Mouse (Mus musculus) spleen, adult 2 months (tissue): ENCODE data around the gene Bean1. TPM values are rescaled to one million over a fixed set of nuclear protein-coding genes. Genes with fewer than 3 reads are reported as not detected.
A peak's percentile ranks its signal among the peaks of the same experiment; 100 is the strongest.
"Not testable (repeated sequence)": the region's sequence is repeated elsewhere in the genome, so short reads cannot be mapped to it uniquely, and the experiment has no call there.

Experiments used
- DNase-seq, 2 experiments: peaks; one replicate each; pipeline versions ENCODE4 v3.0.0 to v3.0.0-alpha.2; 2012 to 2021; ENCODE audit warnings: low spot score in 2 of 2, low read depth in 1 of 2
- H3K27ac ChIP-seq: fragments of 200-500 bp; 2 replicates; pipeline ENCODE4 v1.5.1; 2012; ENCODE audit warnings: low read length, inconsistent platforms; ENCODE audit not compliant: insufficient read depth
- H3K27me3 ChIP-seq: fragments of 200-500 bp; 2 replicates; pipeline ENCODE4 v1.6.1; 2012; ENCODE audit warnings: mild to moderate bottlenecking, moderate library complexity, low read length, inconsistent platforms; ENCODE audit not compliant: control insufficient read depth, insufficient read depth
- H3K36me3 ChIP-seq: fragments of 200-500 bp; 2 replicates; pipeline ENCODE4 v1.6.1; 2012; ENCODE audit warnings: mild to moderate bottlenecking, low read length, inconsistent platforms; ENCODE audit not compliant: control insufficient read depth, insufficient read depth
- H3K4me1 ChIP-seq: fragments of 200-500 bp; 2 replicates; pipeline ENCODE4 v1.6.1; 2011; ENCODE audit warnings: inconsistent platforms; ENCODE audit not compliant: control insufficient read depth, insufficient read depth, insufficient read length
- H3K4me3 ChIP-seq: fragments of 200-500 bp; 2 replicates; pipeline ENCODE4 v1.5.1; 2011; ENCODE audit warnings: mild to moderate bottlenecking, inconsistent platforms; ENCODE audit not compliant: insufficient read depth, insufficient read length; ENCODE audit errors: extremely low read depth
- CTCF ChIP-seq: fragments of 200-500 bp; IDR thresholded peaks from 2 replicates; pipeline ENCODE4 v1.5.1; 2011; ENCODE audit warnings: mild to moderate bottlenecking, inconsistent platforms; ENCODE audit not compliant: insufficient read depth, insufficient read length, insufficient replicate concordance; ENCODE audit errors: extremely low read depth
- POLR2A ChIP-seq: fragments of 200-500 bp; IDR thresholded peaks from 2 replicates; pipeline ENCODE4 v1.6.1; 2011; ENCODE audit warnings: low read depth, low read length, inconsistent platforms
- WGBS: fragments of 180-500 bp; shearing (Covaris S2); methylation state at CpG from one replicate; pipeline ENCODE4 v1.1.7; 2018; 5-methylcytosine and 5-hydroxymethylcytosine counted together
- polyA plus RNA-seq: library from polyadenylated mRNA; depleted of rRNA; stranded (reverse); fragments of >200 nt; gene quantifications from 2 replicates; pipeline ENCODE4 v1.2.3, GENCODE M21; 2012

Bean1 gene
- polyA plus RNA-seq, 1 experiment: 0.72 TPM

GRCm38 (mm10) chr8:104249442-104249996, 79.3 kb downstream of the Bean1 start:
- no peaks in the 10 kb centered on the region; the same call in 1 of the 2 replicates for H3K36me3 ChIP-seq
- DNase-seq: no peak
- 74% methylated on average over 7 of the region's 7 CpGs for WGBS
- no peak overlapping the region for H3K27ac ChIP-seq
- H3K27me3 ChIP-seq: no peaks in the 10 kb centered on the region
- no peak for TF ChIP-seq CTCF
- no peak overlapping the region for H3K4me3 ChIP-seq
- peaks cover 9% of the 10 kb centered on the region; the same call in 1 of the 2 replicates for H3K4me1 ChIP-seq

DNA sequence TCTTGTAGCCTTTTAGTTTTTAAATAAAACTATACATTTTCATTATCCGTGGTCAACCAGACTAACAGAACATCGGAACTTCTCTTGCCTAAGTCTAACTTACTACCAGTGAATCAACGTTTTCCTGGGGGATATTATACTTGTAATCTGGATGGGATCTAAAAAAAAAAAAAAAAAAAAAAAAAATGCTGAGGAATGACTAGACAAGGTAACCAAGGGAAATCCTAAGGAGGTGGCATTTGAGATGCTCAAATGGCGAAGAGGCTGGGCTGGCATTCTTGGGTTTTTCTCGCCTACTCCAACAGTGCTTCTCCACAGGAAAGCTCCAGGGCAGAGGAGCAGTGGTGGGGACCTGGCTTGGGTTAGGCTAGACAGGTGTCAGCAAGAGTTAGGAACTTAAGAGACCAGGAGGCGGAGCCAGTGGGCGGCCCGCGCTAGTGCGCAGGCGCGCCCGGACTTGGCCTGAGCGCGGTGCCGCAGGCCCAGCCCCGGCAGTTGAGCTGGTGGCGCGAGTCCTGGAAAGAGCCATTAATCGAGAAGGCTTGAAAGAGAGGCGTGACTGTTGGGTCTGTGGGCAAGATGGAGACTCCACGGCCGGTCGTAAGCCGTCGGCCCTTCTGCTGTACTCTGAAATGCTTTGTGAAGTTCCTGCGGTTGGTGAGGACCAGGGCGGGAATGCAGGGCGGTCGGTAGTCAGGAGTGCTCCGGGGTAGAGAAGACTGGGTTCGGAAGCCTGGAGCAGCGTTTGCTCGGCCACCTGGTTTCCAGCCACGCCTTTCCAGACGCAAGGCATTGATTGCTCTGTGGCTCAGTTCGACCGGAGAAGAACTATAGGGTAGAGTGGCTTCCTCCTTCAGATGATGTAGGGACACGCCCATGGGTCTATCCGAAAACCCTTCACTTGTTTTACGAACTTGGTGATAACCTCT, 80.5 kb downstream of the Bean1 start, which contains the start of gene Cklf:
TSS of gene Cklf (plus strand) at position 423 of the 929 bp plus-strand sequence.
- WGBS: 4% methylated on average over 41 of the region's 41 CpGs

GRCm38 (mm10) chr8:104251461-104251860, 81.2 kb downstream of the Bean1 start:
- peak overlapping the region; percentile 95 for H3K4me3 ChIP-seq
- TF ChIP-seq POLR2A (no peak), CTCF (no peak)
- DNase-seq: no peak

More for the DNA sequence above, 80.5 kb downstream of the Bean1 start, which contains the start of gene Cklf:
- no peaks in the 10 kb centered on the region for H3K36me3 ChIP-seq
- H3K4me1 ChIP-seq: peaks cover 9% of the 10 kb centered on the region; the same call in 1 of the 2 replicates
- TF ChIP-seq POLR2A: peak; percentile 74; the same call in 1 of the 2 replicates
- TF ChIP-seq CTCF: no peak
- H3K27ac ChIP-seq: peak within 1 kb of the TSS; percentile 92
- H3K27me3 ChIP-seq: no peaks in the 10 kb centered on the region
- peak; percentile 81 to 85 for DNase-seq
- peak within 1 kb of the TSS; percentile 95 for H3K4me3 ChIP-seq

DNA sequence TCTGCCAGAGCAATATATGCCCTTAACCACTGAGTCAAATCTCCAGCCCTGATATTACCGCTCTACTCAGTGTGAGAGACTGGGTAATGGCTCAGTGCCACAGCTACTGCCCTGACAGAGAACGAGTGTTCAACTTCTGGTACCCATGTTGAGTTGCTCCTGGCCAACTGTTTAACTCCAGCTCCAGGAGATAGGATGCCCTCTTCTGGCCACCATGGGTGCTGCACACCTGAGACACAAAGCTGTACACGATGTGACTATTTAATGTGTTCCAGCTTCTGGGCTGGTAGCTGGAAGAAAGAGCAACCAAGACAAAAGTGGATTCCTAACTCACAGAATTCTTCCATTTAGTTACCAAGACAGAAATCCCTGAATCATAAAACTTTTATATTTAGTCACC, 82.8 kb downstream of the Bean1 start:
- no peak overlapping the region for H3K27ac ChIP-seq
- H3K27me3 ChIP-seq: no peaks in the 10 kb centered on the region
- peaks cover 2% of the 10 kb centered on the region for H3K36me3 ChIP-seq
- no peak overlapping the region for H3K4me3 ChIP-seq
- WGBS: 69% methylated on average over 3 of the region's 3 CpGs
- H3K4me1 ChIP-seq: 0 out of 2 replicates have a peak, but pooled peaks cover 2% of the 10 kb centered on the region
- DNase-seq: peak in 1 of 2 experiments; percentile 59
- TF ChIP-seq POLR2A: no peak
- TF ChIP-seq CTCF: peak; percentile 66; the same call in 1 of the 2 replicates

More at GRCm38 (mm10) chr8:104251461-104251860, 81.2 kb downstream of the Bean1 start:
- no peaks in the 10 kb centered on the region for H3K36me3 ChIP-seq
- 0% methylated on average over 7 of the region's 7 CpGs for WGBS
- H3K4me1 ChIP-seq: peaks cover 6% of the 10 kb centered on the region; the same call in 1 of the 2 replicates
- no peak overlapping the region for H3K27ac ChIP-seq
- no peaks in the 10 kb centered on the region for H3K27me3 ChIP-seq

- 92% methylated on average over 5 of the region's 5 CpGs for WGBS
- peaks cover 20% of the 10 kb centered on the region for H3K36me3 ChIP-seq
- H3K4me3 ChIP-seq, H3K27me3 ChIP-seq, H3K27ac ChIP-seq, H3K4me1 ChIP-seq, DNase-seq: not testable (repeated sequence)
Observed at GRCm38 (mm10) chr8:104261802-104262201, 91.6 kb downstream of the Bean1 start.

- not testable (repeated sequence) for H3K4me3 ChIP-seq, H3K27me3 ChIP-seq, H3K27ac ChIP-seq, H3K4me1 ChIP-seq, DNase-seq
- WGBS: 94% methylated on average over 22 of the region's 22 CpGs
- H3K36me3 ChIP-seq: peaks cover 12% of the 10 kb centered on the region
Observed at GRCm38 (mm10) chr8:104264271-104264935, 94.2 kb downstream of the Bean1 start.
